Mouse (Mus musculus): ENCODE measurements around the gene Arntl2.

DNA sequence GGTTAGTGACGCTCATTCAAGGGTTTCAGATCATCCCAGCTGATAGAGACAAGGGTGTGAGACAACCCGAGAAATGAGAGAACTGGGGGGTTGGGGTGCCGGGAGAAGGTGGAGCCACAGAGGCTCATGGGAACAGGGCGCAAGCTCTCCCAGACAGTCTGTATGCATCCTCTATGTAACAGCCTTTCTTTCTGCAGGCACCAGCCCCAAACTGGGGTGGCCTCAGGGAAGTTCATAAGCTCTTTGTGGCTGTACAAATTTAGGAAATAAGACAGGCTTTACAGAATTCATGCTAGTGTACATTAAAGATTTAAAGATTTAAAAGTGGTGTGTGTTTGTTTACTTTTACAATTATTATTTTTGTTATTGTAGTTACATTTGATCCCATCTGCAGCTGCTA lies 84.4 kb downstream of the Arntl2 start:
- TF ChIP-seq CTCF (IDR thresholded peaks at IDR 0.05; ENCODE audit: low read depth), result no peak
- TF ChIP-seq EP300 (optimal IDR thresholded peaks at IDR 0.05), result no peak
